Mouse (Mus musculus) stomach, postnatal 0 days (tissue): ENCODE results near the gene Slc25a23. TPM values are rescaled to one million over a fixed set of nuclear protein-coding genes. Genes with fewer than 3 reads are reported as not detected.

Experiments
- ATAC-seq: fragments of 200-750 bp; cut with Nextera tagmentation; 2 replicates; pipeline ENCODE4 v1.8.0; 2017; ENCODE audit not compliant: low FRiP score, low TSS enrichment
- DNase-seq: peaks from one replicate; pipeline ENCODE4 v3.0.0-alpha.2; 2016; ENCODE audit warnings: low spot score
- H3K27ac ChIP-seq: fragments of 300-500 bp; sonication (generic); replicated peaks from 2 replicates; pipeline ENCODE4 v1.5.1; 2014; ENCODE audit warnings: mild to moderate bottlenecking, control low read depth
- H3K27me3 ChIP-seq: fragments of 300-500 bp; sonication (generic); 2 replicates; pipeline ENCODE4 v1.6.1; 2014; ENCODE audit warnings: low read length; ENCODE audit not compliant: control insufficient read depth, insufficient read depth
- H3K36me3 ChIP-seq: fragments of 300-500 bp; sonication (generic); 2 replicates; pipeline ENCODE4 v1.6.1; 2014; ENCODE audit warnings: low read length, mixed read lengths; ENCODE audit not compliant: control insufficient read depth, insufficient read depth
- H3K4me1 ChIP-seq: fragments of 300-500 bp; sonication (generic); replicated peaks from 2 replicates; pipeline ENCODE4 v1.6.1; 2014; ENCODE audit warnings: antibody characterized with exemption; ENCODE audit not compliant: control insufficient read depth, insufficient read depth
- H3K4me2 ChIP-seq: fragments of 300-500 bp; sonication (generic); replicated peaks from 2 replicates; pipeline ENCODE4 v1.6.1; 2014; ENCODE audit warnings: low read depth, mild to moderate bottlenecking, control low read depth, moderate library complexity
- H3K4me3 ChIP-seq: fragments of 300-500 bp; sonication (generic); 2 replicates; pipeline ENCODE4 v1.5.1; 2014; ENCODE audit warnings: low read depth, low read length, control low read depth
- H3K9ac ChIP-seq: fragments of 300-500 bp; sonication (generic); 2 replicates; pipeline ENCODE4 v1.6.1; 2014; ENCODE audit warnings: mild to moderate bottlenecking, low read length, control low read depth, mixed read lengths
- H3K9me3 ChIP-seq: fragments of 300-500 bp; sonication (generic); 2 replicates; pipeline ENCODE4 v1.6.1; 2016; ENCODE audit warnings: low read length; ENCODE audit not compliant: control insufficient read depth
- CTCF ChIP-seq: IDR thresholded peaks from 2 replicates; pipeline ENCODE4 v1.5.1; 2016; ENCODE audit warnings: antibody characterized with exemption, low read depth, mild to moderate bottlenecking, moderate library complexity
- EP300 ChIP-seq: optimal IDR thresholded peaks from 2 replicates; pipeline ENCODE3; 2016; ENCODE audit warnings: antibody characterized with exemption
- WGBS: fragments of 180-500 bp; shearing (Covaris S2); extraction: QIAGEN DNeasy Blood & Tissue Kit; methylation state at CpG from one replicate; pipeline ENCODE4 v1.1.7; 2014; 5-methylcytosine and 5-hydroxymethylcytosine counted together
- polyA plus RNA-seq: library from polyadenylated mRNA; unstranded; fragments of >200 nt; fragmentation: Nextera tagmentation; extraction: Ambion mirVana; gene quantifications from 2 replicates; pipeline ENCODE4 v1.2.1, GENCODE M21; 2015

Slc25a23 gene
- polyA plus RNA-seq, 1 experiment from 2014 or later = 3.1 TPM

DNA sequence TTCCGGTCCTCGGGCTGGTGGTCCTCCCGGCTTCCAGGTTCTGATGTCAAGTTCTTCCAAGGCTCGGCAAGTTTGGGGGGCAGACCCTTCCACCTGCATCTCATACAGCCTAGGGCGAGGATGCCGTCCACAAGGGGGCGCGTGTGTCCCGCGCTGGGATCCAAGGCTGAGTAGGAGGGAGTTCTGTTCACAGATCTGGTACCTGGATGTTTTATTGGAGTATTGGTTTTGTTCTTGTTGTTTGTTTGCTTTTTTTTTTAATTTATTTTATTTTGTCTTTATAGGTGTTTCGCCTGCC lies 36.9 kb upstream of the Slc25a23 start:
- Histone ChIP-seq H3K27me3 (no peaks in the 10 kb centered on the region), H3K4me2 (peak overlapping the region; percentile 46), H3K9ac (no peak overlapping the region), H3K27ac (no peak overlapping the region), H3K9me3 (no peaks in the 10 kb centered on the region), H3K4me1 (no peaks in the 10 kb centered on the region), H3K36me3 (no peaks in the 10 kb centered on the region), H3K4me3 (peak overlapping the region; percentile 26; the same call in 1 of the 2 replicates)
- DNase-seq = peak; percentile 84
- TF ChIP-seq EP300 = no peak
- peak; percentile 96 for TF ChIP-seq CTCF
- peak; percentile 61 for ATAC-seq
- WGBS = 3% methylated on average over 11 of the region's 11 CpGs

DNA sequence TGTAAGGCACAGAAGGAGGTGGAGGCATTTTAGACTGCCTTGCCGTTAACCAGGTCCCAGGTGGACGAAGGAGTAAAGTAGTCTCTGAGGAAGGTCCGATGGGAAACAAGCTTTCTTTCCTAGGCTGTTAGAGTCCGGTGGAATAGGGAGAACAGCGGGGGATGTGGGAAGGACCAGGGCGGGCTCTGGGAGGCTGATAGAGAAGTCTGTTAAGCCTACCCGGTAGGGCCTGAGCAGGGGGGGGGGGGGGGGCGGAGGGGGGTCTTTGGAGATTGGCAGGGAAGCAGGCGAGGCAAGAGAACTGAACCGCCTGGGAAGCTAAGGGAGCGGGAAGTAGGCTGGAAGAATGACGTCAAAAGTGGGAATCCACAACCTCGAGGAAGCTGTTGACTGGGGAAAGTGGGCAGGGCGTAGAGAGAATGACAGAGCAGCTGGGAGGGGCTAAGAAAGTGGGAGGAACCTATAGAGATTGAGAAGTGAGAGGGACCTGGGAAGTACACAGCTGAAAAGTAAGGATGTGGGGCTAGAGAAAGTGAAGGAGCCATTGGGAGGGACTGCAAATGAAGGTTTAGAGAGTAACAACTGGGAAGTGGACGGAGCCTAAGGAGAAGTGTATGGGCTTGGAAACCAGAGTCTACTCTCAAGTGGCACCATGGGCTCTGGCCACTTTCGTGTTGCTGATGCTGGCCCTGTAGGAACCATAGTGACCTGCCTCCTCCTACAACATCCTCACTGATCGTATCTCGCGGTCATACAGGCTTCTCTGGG lies 36.4 kb upstream of the Slc25a23 start:
- DNase-seq (peak; percentile 83), ATAC-seq (peak; percentile 91)
- 1% methylated on average over 18 of the region's 19 CpGs for WGBS
- peak overlapping the region; percentile 46 for H3K4me2 ChIP-seq
- TF ChIP-seq CTCF = no peak
- no peak for TF ChIP-seq EP300
- no peaks in the 10 kb centered on the region for H3K9me3 ChIP-seq
- no peak overlapping the region for H3K9ac ChIP-seq
- H3K4me3 ChIP-seq = peak overlapping the region; percentile 26; the same call in 1 of the 2 replicates
- no peaks in the 10 kb centered on the region for H3K36me3 ChIP-seq
- H3K4me1 ChIP-seq = no peaks in the 10 kb centered on the region
- no peak overlapping the region for H3K27ac ChIP-seq
- H3K27me3 ChIP-seq = no peaks in the 10 kb centered on the region

DNA sequence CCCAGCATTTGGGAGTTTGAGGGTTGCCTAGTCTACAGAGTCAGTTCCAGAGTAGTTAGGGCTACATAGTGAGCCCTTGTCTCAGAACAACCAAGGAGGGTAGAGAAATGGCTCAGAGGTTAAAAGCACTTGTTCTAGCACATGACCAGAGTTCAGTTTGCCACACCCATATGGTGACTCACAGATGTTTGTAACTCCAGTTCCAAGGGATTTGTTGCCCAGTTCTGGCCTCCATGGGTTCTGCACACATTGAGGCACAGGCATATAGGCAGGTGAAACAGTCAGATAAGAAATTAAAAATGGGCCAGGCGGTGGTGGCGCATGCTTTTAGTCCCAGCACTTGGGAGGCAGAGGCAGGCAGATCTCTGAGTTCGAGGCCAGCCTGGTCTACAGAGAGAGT lies 34.6 kb upstream of the Slc25a23 start:
- Histone ChIP-seq H3K4me3 (no peak overlapping the region), H3K4me1 (no peaks in the 10 kb centered on the region), H3K4me2 (no peak overlapping the region), H3K9ac (no peak overlapping the region), H3K27me3 (no peaks in the 10 kb centered on the region), H3K27ac (no peak overlapping the region), H3K36me3 (no peaks in the 10 kb centered on the region), H3K9me3 (no peaks in the 10 kb centered on the region)
- TF ChIP-seq CTCF (no peak), EP300 (no peak)
- DNase-seq (peak; percentile 32), ATAC-seq (peak; percentile 36; the same call in 1 of the 2 replicates)
- WGBS = 95% methylated on average over 3 of the region's 3 CpGs

DNA sequence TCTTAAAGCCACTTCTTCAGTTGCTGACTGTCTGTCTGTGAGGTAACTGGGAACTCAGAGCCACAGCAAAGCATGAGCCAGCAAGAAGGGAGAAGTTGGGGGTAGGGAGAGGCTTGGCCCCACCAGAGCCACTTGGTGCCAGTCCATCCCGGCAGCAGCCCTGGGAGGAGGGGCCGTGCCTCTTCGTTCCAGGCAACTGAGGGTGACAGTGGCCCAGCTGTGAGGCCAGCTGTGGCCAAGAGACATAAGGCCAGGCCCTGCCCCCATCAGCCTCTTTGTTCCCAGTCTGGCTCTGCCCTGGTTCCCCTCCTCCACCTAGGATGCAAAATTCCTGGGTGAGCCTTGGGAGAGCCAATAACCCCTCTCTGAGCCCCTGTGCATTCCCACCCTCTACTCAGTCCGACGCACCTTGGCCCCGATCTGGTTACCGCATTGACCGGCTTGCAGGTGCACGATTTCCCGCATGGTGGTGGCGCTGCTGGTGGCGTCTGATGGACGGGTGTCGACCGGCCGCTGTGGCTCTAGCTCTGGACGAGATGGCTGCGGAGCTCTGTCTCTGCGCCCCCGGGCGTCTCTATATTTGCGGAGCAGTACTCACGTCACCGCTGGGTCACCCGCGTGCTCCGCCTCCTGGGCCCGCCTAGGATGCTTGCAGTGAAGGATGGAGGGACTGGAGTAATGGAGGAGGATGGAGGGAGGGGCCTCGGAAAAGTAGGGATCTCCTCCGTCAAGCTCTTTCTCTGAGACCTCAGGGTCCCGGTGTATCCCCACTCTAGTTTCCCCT lies 27.6 kb upstream of the Slc25a23 start, which contains the start of gene Tubb4a:
Gene Tubb4a (minus strand): TSS at position 734 of the 784 bp plus-strand sequence.
- TF ChIP-seq CTCF (peak; percentile 9; the same call in 1 of the 2 replicates), EP300 (no peak)
- H3K9me3 ChIP-seq = no peaks in the 10 kb centered on the region
- peak within 1 kb of the TSS; percentile 33 for H3K4me3 ChIP-seq
- no peaks in the 10 kb centered on the region for H3K4me1 ChIP-seq
- 0 out of 2 replicates have a peak within 1 kb of the TSS, but pooled peaks have one; percentile 13 for H3K9ac ChIP-seq
- WGBS = 3% methylated on average over 31 of the region's 31 CpGs
- peak within 1 kb of the TSS; percentile 58 for H3K4me2 ChIP-seq
- no peak within 1 kb of the TSS for H3K27ac ChIP-seq
- DNase-seq (peak; percentile 44), ATAC-seq (peak; percentile 68)
- no peaks in the 10 kb centered on the region for H3K36me3 ChIP-seq
- H3K27me3 ChIP-seq = no peaks in the 10 kb centered on the region

DNA sequence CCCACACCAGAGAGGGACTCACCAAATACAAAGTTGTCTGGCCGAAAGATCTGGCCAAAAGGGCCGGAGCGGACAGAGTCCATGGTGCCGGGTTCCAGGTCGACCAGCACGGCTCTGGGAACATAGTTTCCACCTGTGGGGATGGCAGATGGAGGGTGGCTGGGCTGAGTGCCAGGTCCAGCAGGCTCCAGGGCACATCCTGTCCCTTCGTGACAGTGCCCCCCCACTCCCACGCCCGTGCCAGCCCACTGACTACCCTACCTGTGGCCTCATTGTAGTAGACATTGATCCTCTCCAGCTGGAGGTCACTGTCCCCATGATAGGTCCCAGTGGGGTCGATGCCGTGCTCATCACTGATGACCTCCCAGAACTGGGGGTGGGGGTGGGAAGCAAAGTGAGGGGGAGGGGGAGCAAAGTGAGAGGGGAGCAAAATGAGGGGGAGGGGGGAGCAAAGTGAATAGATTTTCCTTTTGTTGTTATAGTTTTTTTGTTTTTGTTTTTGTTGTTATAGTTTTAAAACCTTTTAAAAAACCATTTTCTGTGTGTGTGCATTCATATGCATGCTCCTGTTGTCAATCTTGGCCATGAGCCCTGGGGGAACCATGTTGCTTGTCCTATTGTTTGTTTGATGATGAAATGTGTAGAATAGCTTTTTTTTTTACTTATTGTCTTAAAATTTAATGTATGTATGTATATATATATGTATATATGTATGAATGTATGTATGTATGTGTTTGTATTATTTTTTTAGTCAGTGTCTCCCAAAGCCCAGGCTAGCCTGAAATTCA lies 26.5 kb upstream of the Slc25a23 start:
- DNase-seq (no peak), ATAC-seq (0 out of 2 replicates have a peak, but pooled peaks have one; percentile 27)
- no peak overlapping the region for H3K9ac ChIP-seq
- H3K4me1 ChIP-seq = no peaks in the 10 kb centered on the region
- H3K4me3 ChIP-seq = no peak overlapping the region
- WGBS = 82% methylated on average over 11 of the region's 11 CpGs
- H3K9me3 ChIP-seq = no peaks in the 10 kb centered on the region
- H3K36me3 ChIP-seq = no peaks in the 10 kb centered on the region
- H3K27me3 ChIP-seq = no peaks in the 10 kb centered on the region
- TF ChIP-seq CTCF (no peak), EP300 (no peak)
- no peak overlapping the region for H3K4me2 ChIP-seq
- H3K27ac ChIP-seq = no peak overlapping the region
